Mouse (Mus musculus) heart, adult 2 months (tissue): ENCODE data around the gene Gm10715. TPM values are rescaled to one million over a fixed set of nuclear protein-coding genes. Genes with fewer than 3 reads are reported as not detected.
"Not testable (repeated sequence)": the region's sequence is repeated elsewhere in the genome, so short reads cannot be mapped to it uniquely, and the experiment has no call there.

Source experiments
- DNase-seq, 2 experiments: peaks; one replicate each; pipeline ENCODE4 v3.0.0; 2021
- H3K27ac ChIP-seq: fragments of 200-600 bp; 2 replicates; pipeline ENCODE4 v1.8.1; 2022
- H3K27me3 ChIP-seq: fragments of 200-500 bp; 2 replicates; pipeline ENCODE4 v1.6.1; 2012; ENCODE audit warnings: mild to moderate bottlenecking, low read length, inconsistent platforms, mixed read lengths; ENCODE audit not compliant: control insufficient read depth, insufficient read depth
- H3K36me3 ChIP-seq: fragments of 200-500 bp; 2 replicates; pipeline ENCODE4 v1.6.1; 2012; ENCODE audit warnings: low read length, inconsistent platforms; ENCODE audit not compliant: control insufficient read depth, insufficient read depth
- H3K4me1 ChIP-seq: fragments of 200-500 bp; 2 replicates; pipeline ENCODE4 v1.6.1; 2011; ENCODE audit warnings: low read length; ENCODE audit not compliant: control insufficient read depth, insufficient read depth
- H3K4me3 ChIP-seq: fragments of 200-600 bp; 2 replicates; pipeline ENCODE4 v1.8.1; 2022
- H3K79me2 ChIP-seq: fragments of 200-500 bp; replicated peaks from 2 replicates; pipeline ENCODE4 v1.6.1; 2012; ENCODE audit warnings: mild to moderate bottlenecking, inconsistent platforms, low read length, moderate library complexity, mixed read lengths; ENCODE audit not compliant: control insufficient read depth, insufficient read depth
- H3K9ac ChIP-seq: fragments of 200-500 bp; 2 replicates; pipeline ENCODE4 v1.6.1; 2012; ENCODE audit warnings: low read depth, mild to moderate bottlenecking, control low read depth, inconsistent platforms, low read length, mixed read lengths
- WGBS: fragments of 180-500 bp; shearing (Covaris S2); methylation state at CpG from one replicate; pipeline ENCODE4 v1.1.7; 2018; 5-methylcytosine and 5-hydroxymethylcytosine counted together
- intact Hi-C: fragments of 180-260 bp; cut with DNase I; formaldehyde crosslinking; loops from one replicate; pipeline ENCODE4 v1.15.1; 2025
- long read RNA-seq: library from polyadenylated mRNA; stranded (forward); transcript quantifications from one replicate; pipeline ENCODE4 v2.0.0, GENCODE M21; 2021
- polyA plus RNA-seq: library from polyadenylated mRNA; depleted of rRNA; stranded (reverse); fragments of >200 nt; gene quantifications from 2 replicates; pipeline ENCODE4 v1.2.3, GENCODE M21; 2012; rRNA removed
- total RNA-seq, 2 experiments: library from RNA; stranded (reverse); gene quantifications; 2 replicates each; pipeline ENCODE4 v1.2.3; 2021

The Gm10715 gene
- total RNA-seq (not detected), polyA plus RNA-seq (not detected in 2 replicates)
- long read RNA-seq = 0 reads

DNA sequence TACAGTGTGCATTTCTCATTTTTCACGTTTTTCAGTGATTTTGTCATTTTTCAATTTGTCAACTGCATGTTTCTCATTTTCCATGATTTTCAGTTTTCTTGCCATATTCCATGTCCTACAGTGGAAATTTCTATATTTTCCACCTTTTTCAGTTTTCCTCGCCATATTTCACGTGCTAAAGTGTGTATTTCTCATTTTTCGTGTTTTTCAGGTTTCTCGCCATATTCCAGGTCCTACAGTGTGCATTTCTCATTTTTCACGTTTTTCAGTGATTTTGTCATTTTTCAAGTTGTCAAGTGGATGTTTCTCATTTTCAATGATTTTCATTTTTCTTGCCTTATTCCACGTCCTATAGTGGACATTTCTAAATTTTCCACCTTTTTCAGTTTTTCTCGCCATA is at the start of gene Gm10715:
Gene Gm10715 (plus strand): TSS at position 301 of the 400 bp plus-strand sequence.
- DNase-seq, H3K9ac ChIP-seq, H3K79me2 ChIP-seq, H3K4me1 ChIP-seq, H3K27ac ChIP-seq, H3K4me3 ChIP-seq, H3K27me3 ChIP-seq, H3K36me3 ChIP-seq, intact Hi-C loops: not testable (repeated sequence)
- WGBS = 78% methylated on average over 8 of the region's 8 CpGs

- H3K4me1 ChIP-seq, intact Hi-C loops, H3K79me2 ChIP-seq, H3K4me3 ChIP-seq, H3K27ac ChIP-seq, H3K9ac ChIP-seq, H3K27me3 ChIP-seq, H3K36me3 ChIP-seq: not testable (repeated sequence)
- WGBS = 72% methylated on average over 12 of the region's 12 CpGs
- peak in 1 of 2 experiments; percentile 10 for DNase-seq
Observed at GRCm38 (mm10) chr9:3000445-3000972, 36.2 kb upstream of the Gm10715 start, which contains the start of gene Gm10722. Gm10722 (plus strand) TSS chr9:3000922.

DNA sequence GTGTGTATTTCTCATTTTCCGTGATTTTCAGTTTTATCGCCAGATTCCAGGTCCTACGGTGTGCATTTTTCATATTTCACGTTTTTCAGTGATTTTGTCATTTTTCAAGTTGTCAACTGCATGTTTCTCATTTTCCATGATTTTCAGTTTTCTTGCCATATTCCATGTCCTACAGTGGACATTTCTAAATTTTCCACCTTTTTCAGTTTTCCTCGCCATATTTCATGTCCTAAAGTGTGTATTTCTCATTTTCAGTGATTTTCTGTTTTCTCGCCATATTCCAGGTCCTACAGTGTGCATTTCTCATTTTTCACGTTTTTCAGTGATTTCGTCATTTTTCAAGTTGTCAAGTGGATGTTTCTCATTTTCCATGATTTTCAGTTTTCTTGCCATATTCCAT is 35.7 kb upstream of the Gm10715 start:
- WGBS = 67% methylated on average over 8 of the region's 8 CpGs
- H3K27ac ChIP-seq, H3K4me1 ChIP-seq, intact Hi-C loops, H3K4me3 ChIP-seq, H3K36me3 ChIP-seq, H3K27me3 ChIP-seq, H3K79me2 ChIP-seq, H3K9ac ChIP-seq: not testable (repeated sequence)
- DNase-seq = peak in 1 of 2 experiments; percentile 2

DNA sequence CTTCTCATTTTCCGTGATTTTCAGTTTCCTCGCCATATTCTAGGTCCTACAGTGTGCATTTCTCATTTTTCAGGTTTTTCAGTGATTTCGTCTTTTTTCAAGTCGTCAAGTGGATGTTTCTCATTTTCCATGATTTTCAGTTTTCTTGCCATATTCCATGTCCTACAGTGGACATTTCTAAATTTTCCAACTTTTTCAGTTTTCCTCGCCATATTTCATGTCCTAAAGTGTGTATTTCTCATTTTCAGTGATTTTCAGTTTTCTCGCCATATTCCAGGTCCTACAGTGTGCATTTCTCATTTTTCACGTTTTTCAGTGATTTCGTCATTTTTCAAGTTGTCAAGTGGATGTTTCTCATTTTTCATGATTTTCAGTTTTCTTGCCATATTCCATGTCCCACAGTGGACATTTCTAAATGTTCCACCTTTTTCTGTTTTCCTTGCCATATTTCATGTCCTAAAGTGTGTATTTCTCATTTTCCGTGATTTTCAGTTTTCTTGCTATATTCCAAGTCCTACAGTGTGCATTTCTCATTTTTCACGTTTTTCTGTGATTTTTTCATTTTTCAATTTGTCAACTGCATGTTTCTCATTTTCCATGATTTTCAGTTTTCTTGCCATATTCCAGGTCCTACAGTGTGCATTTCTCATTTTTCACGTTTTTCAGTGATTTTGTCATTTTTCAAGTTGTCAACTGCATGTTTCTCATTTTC is 34.6 kb upstream of the Gm10715 start:
- H3K36me3 ChIP-seq, H3K9ac ChIP-seq, H3K4me3 ChIP-seq, H3K27ac ChIP-seq, H3K79me2 ChIP-seq, H3K4me1 ChIP-seq, H3K27me3 ChIP-seq, intact Hi-C loops: not testable (repeated sequence)
- WGBS = 67% methylated on average over 9 of the region's 11 CpGs
- DNase-seq = peak; percentile 60 to 86

- 75% methylated on average over 6 of the region's 14 CpGs for WGBS
- H3K4me3 ChIP-seq, intact Hi-C loops, H3K27me3 ChIP-seq, H3K4me1 ChIP-seq, H3K36me3 ChIP-seq, DNase-seq, H3K9ac ChIP-seq, H3K79me2 ChIP-seq, H3K27ac ChIP-seq: not testable (repeated sequence)
Observed at GRCm38 (mm10) chr9:3002794-3003396, 33.8 kb upstream of the Gm10715 start, which contains the start of gene Gm11168. Gm11168 (plus strand) TSS chr9:3003346.

GRCm38 (mm10) chr9:3006179-3006578 is 30.5 kb upstream of the Gm10715 start:
- H3K9ac ChIP-seq, H3K27ac ChIP-seq, H3K27me3 ChIP-seq, H3K79me2 ChIP-seq, DNase-seq, H3K4me1 ChIP-seq, intact Hi-C loops, H3K36me3 ChIP-seq, H3K4me3 ChIP-seq: not testable (repeated sequence)
- whole genome bisulfite sequencing = 73% methylated on average over 1 of the region's 5 CpGs

DNA sequence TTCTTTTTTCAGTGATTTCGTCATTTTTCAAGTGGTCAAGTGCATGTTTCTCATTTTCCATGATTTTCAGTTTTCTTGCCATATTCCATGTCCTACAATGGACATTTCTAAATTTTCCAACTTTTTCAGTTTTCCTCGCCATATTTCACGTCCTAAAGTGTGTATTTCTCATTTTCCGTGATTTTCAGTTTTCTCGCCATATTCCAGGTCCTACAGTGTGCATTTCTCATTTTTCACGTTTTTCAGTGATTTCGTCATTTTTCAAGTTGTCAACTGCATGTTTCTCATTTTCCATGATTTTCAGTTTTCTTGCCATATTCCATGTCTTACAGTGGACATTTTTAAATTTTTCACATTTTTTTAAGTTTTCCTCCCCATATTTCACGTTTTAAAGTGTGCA is 30.0 kb upstream of the Gm10715 start:
- peak; percentile 47 to 78 for DNase-seq
- intact Hi-C loops, H3K27ac ChIP-seq, H3K9ac ChIP-seq, H3K79me2 ChIP-seq, H3K36me3 ChIP-seq, H3K4me1 ChIP-seq, H3K27me3 ChIP-seq, H3K4me3 ChIP-seq: not testable (repeated sequence)
- WGBS = 73% methylated on average over 8 of the region's 8 CpGs

- H3K79me2 ChIP-seq, H3K27ac ChIP-seq, H3K9ac ChIP-seq, H3K4me3 ChIP-seq, H3K4me1 ChIP-seq, H3K27me3 ChIP-seq, H3K36me3 ChIP-seq, intact Hi-C loops, DNase-seq: not testable (repeated sequence)
- 77% methylated on average over 8 of the region's 9 CpGs for WGBS
Observed at GRCm38 (mm10) chr9:3007272-3007671, 29.4 kb upstream of the Gm10715 start.

GRCm38 (mm10) chr9:3009331-3009730 is 27.3 kb upstream of the Gm10715 start:
- WGBS = no CpG with 5 or more reads among the region's 5 CpGs
- H3K4me3 ChIP-seq, H3K27ac ChIP-seq, H3K9ac ChIP-seq, H3K4me1 ChIP-seq, DNase-seq, H3K79me2 ChIP-seq, intact Hi-C loops, H3K36me3 ChIP-seq, H3K27me3 ChIP-seq: not testable (repeated sequence)
